Mouse (Mus musculus) G1E (cell line): ENCODE results near the gene Plekhg1. TPM values are rescaled to one million over a fixed set of nuclear protein-coding genes. Genes with fewer than 3 reads are reported as not detected.
A peak's percentile ranks its signal among the peaks of the same experiment; 100 is the strongest.

ENCODE experiments used
- ATAC-seq: 2 replicates; pipeline ENCODE4 v1.8.0; 2016; ENCODE audit warnings: mild to moderate bottlenecking; ENCODE audit not compliant: insufficient number of reproducible peaks, poor library complexity, low FRiP score, severe bottlenecking; ENCODE audit errors: extremely low read depth
- DNase-seq: peaks from one replicate; pipeline ENCODE4 v3.0.0; 2012; ENCODE audit warnings: low spot score
- H3K27me3 ChIP-seq: 2 replicates; pipeline ENCODE4 v1.6.1; 2012; ENCODE audit warnings: mild to moderate bottlenecking, low read length, inconsistent platforms; ENCODE audit not compliant: insufficient read depth
- H3K36me3 ChIP-seq: replicated peaks from 2 replicates; pipeline ENCODE3; 2012; ENCODE audit warnings: mild to moderate bottlenecking, inconsistent platforms
- H3K4me1 ChIP-seq: 2 replicates; pipeline ENCODE4 v1.6.1; 2012; ENCODE audit warnings: low read depth, low read length, inconsistent platforms, mixed read lengths; ENCODE audit not compliant: insufficient read depth
- H3K4me3 ChIP-seq: 2 replicates; pipeline ENCODE4 v1.5.1; 2012; ENCODE audit warnings: low read depth, mild to moderate bottlenecking, inconsistent platforms, low read length, moderate library complexity, mixed read lengths
- H3K9me3 ChIP-seq: replicated peaks from 2 replicates; pipeline ENCODE4 v1.6.1; 2012; ENCODE audit warnings: inconsistent platforms
- CTCF ChIP-seq: IDR thresholded peaks from 2 replicates; pipeline ENCODE4 v1.5.1; 2012; ENCODE audit warnings: low read depth, low read length, inconsistent platforms, mixed read lengths
- GATA1 ChIP-seq: IDR thresholded peaks from 2 replicates; pipeline ENCODE4 v1.6.1; 2012; ENCODE audit warnings: borderline replicate concordance, low read length, inconsistent platforms, mixed read lengths
- GATA2 ChIP-seq: IDR thresholded peaks from 2 replicates; pipeline ENCODE4 v1.6.1; 2012; ENCODE audit warnings: low read depth, low read length, inconsistent platforms, borderline replicate concordance
- POLR2AphosphoS5 ChIP-seq: IDR thresholded peaks from 2 replicates; pipeline ENCODE4 v1.6.1; 2012; ENCODE audit warnings: low read depth, low read length, inconsistent platforms; ENCODE audit not compliant: insufficient replicate concordance
- TAL1 ChIP-seq: conservative IDR thresholded peaks from 2 replicates; pipeline ENCODE4 v1.6.1; 2012; ENCODE audit warnings: low read depth, low read length, inconsistent platforms, mixed read lengths
- polyA plus RNA-seq: library from polyadenylated mRNA; stranded (reverse); fragments of >175 nt; gene quantifications from 2 replicates; pipeline ENCODE4 v1.2.3, GENCODE M21; 2012
- total RNA-seq, 2 experiments: library from RNA; stranded (forward) in 1 of 2; stranded (reverse) in 1 of 2; fragments of 200-1000 nt in 1 of 2; fragments of >200 nt in 1 of 2; fragmentation: Nextera tagmentation in 1 of 2; gene quantifications; 2 replicates each; pipeline ENCODE4 v1.2.3; 2014 to 2017

The Plekhg1 gene
- total and polyA plus RNA-seq, 3 experiments, result 0.15 to 1.8 (median 1.6) TPM

DNA sequence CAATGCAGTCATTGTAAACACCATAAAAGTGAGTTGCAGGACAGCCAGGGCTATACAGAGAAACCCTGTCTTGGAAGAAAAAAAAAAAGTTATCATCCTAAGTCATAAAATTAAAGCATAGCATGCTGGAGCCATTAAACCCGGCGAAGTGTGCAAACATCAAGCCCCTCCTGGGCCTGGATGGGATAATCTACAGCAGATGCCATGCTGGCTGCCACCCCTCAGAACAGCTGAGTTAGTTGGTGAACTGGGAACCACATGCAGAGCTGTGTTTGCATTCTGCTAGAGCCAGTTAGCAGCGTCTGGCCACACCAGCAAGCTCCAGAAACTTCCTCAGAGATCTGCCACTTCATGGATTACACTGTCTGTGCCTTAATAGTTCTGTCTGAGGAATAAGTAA is 3.1 kb upstream of the Plekhg1 start:
- H3K4me3 ChIP-seq, result no peak overlapping the region
- 0 out of 2 replicates have a peak, but pooled peaks cover 2% of the 10 kb centered on the region for H3K9me3 ChIP-seq
- ATAC-seq (no peak), DNase-seq (no peak)
- no peaks in the 10 kb centered on the region for H3K4me1 ChIP-seq
- H3K36me3 ChIP-seq, result no peaks in the 10 kb centered on the region
- TF ChIP-seq POLR2AphosphoS5 (no peak), GATA1 (no peak), CTCF (no peak), TAL1 (no peak), GATA2 (no peak)
- H3K27me3 ChIP-seq, result peaks cover 5% of the 10 kb centered on the region; the same call in 1 of the 2 replicates

DNA sequence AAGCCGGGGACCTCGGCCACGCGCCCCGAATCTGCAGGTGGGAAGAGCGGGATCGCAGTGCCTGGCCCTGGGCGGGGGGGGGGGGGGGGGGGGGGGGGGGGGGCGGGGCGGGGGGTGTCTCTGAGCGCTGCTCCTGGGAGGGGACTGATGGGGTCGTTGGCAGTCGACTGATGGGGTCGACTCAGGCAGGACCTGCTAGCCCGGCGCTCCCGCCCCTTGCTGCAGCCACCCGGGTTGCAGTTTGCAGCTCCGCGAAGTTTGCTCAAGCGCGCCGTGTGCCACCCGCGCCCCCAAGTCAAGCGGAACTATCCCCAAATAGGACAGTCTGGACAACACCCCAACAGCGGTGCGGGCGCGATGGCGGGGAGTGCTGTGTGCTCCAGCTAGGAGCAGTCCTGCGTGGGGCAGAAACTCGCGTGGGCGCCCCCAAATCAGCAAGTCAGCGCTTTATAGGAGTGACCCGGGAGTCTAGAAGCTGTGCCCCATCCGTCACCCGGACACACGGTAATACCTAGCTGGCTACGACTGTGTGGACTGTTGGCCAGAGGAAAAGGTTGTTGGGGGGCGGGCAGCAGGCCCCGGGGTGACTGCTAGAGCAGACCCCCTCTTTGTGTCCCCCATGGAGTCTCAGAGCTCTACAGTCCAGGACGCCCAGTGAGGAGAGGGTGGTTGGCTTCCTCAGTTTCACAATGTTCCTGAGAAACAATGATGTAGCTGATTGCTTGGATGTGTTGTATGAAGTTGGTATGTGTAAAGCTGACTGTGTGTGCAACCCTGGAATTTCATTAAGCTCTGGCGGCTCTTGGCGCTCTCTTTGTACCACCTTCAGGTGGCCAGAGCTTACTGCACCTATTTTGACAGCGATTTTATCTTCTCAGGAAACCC is 582 bp downstream of the Plekhg1 start:
- DNase-seq (no peak), ATAC-seq (0 out of 2 replicates have a peak, but pooled peaks have one; percentile 28)
- Histone ChIP-seq H3K36me3 (no peaks in the 10 kb centered on the region), H3K4me3 (no peak overlapping the region), H3K4me1 (no peaks in the 10 kb centered on the region), H3K27me3 (peaks cover 5% of the 10 kb centered on the region; the same call in 1 of the 2 replicates), H3K9me3 (0 out of 2 replicates have a peak, but pooled peaks cover 2% of the 10 kb centered on the region)
- TF ChIP-seq GATA2 (no peak), GATA1 (no peak), CTCF (no peak), POLR2AphosphoS5 (no peak), TAL1 (no peak)

DNA sequence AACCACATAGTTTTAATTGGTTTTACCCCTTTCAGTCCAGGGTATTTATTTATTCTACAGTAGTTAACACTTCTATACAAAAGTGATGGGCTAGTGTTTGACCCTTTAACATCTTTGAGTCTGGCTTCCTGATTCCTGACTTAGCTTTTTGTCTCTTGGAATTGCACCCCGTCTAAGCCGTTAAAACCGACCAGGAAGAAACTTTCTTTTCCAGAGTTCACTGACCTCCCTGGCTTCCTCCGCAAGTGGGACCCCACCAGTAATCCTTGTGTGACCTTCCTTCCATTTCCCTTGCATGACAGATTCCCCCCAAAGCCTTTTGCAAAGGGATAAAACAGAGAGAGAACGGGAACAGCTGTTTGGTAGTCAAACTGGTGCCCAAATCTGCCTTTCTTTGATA is 1.6 kb downstream of the Plekhg1 start:
- no peak overlapping the region for H3K4me3 ChIP-seq
- ATAC-seq (no peak), DNase-seq (no peak)
- no peaks in the 10 kb centered on the region for H3K4me1 ChIP-seq
- no peaks in the 10 kb centered on the region for H3K36me3 ChIP-seq
- H3K9me3 ChIP-seq, result 0 out of 2 replicates have a peak, but pooled peaks cover 2% of the 10 kb centered on the region
- TF ChIP-seq GATA2 (no peak), TAL1 (no peak), CTCF (no peak), GATA1 (no peak), POLR2AphosphoS5 (no peak)
- peaks cover 5% of the 10 kb centered on the region; the same call in 1 of the 2 replicates for H3K27me3 ChIP-seq

DNA sequence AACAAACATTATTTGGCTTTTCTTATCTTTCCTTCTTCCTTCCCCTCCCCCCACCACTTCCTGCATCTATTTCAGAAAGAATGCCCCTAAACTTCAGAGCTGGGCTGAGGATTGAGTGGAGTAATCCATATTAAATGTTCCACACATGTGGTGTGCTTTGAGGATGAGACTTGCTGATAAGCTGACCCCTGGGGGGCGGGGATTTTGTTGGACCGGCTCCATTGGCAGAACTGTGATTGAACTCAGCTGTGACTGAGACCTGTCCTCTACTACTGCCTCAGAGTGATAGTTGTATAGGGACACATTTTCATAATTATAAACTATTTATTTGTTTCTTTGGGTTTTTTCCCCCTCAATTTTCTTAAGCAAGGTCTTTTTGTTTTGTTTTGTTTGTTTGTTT is 2.9 kb downstream of the Plekhg1 start:
- H3K4me3 ChIP-seq, result no peak overlapping the region
- TF ChIP-seq CTCF, result no peak
- no peak for TF ChIP-seq GATA2
- TF ChIP-seq TAL1, result no peak
- TF ChIP-seq POLR2AphosphoS5, result no peak
- no peak for TF ChIP-seq GATA1
- no peaks in the 10 kb centered on the region for H3K36me3 ChIP-seq
- ATAC-seq, result no peak
- no peak for DNase-seq
- H3K27me3 ChIP-seq, result peaks cover 5% of the 10 kb centered on the region; the same call in 1 of the 2 replicates
- 0 out of 2 replicates have a peak, but pooled peaks cover 2% of the 10 kb centered on the region for H3K9me3 ChIP-seq
- no peaks in the 10 kb centered on the region for H3K4me1 ChIP-seq

DNA sequence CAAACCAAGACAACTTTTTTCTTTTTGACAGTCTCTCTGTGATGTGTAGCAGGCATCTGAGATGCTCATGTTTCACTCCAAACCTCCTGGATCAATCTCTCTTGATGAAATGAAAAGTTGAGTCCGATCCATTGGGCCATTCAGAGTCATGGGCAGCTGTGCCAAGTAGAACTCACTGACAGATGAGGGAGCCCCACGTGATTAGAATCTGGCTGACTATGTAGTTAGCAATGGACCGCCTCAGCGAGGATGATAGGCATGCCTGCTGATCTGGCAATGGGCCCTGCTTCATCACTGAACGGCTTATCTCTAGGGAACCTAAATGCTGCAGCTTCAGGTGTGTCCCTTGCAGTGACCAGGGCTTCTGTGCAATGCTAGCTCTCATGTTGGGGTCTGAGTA is 3.7 kb downstream of the Plekhg1 start:
- Histone ChIP-seq H3K27me3 (peaks cover 5% of the 10 kb centered on the region; the same call in 1 of the 2 replicates), H3K4me3 (no peak overlapping the region), H3K4me1 (no peaks in the 10 kb centered on the region), H3K9me3 (0 out of 2 replicates have a peak, but pooled peaks cover 2% of the 10 kb centered on the region), H3K36me3 (no peaks in the 10 kb centered on the region)
- DNase-seq (no peak), ATAC-seq (no peak)
- no peak for TF ChIP-seq POLR2AphosphoS5
- no peak for TF ChIP-seq GATA2
- TF ChIP-seq CTCF, result no peak
- TF ChIP-seq GATA1, result no peak
- TF ChIP-seq TAL1, result no peak

DNA sequence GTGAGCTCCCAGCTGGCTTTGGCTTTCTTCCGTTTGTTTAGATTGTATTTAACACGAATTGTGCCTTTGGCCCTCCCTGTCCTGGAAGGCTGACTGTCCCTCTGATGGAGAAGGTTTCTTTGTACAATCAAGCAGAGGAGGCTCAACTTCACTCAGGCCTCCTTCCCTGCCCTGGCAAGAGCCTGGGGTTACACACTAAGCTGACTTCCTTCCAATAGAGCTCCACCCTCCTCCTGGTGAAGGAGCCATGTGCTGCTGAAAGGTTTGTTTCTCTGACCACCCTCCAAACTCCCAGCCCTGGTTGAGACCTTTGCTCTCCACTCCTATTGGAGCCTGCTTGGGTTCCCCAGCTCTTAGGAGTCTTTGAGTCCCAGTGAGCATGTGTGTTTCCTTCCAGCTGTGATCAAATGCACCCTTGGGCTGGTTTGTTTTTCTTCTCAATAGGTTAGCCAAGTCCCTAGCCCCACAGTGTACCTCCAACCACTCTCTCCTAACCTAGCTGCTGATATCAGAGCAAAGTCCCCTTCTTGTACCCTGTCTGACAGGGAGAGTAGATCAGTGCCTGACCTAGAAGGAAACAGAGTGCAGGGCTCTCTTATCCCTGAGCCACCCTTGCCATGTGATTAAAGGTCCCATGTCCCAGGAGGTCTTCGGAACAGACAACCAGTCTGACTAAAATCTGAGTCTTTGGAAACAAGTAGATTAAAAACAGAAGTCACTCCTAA is 6.8 kb downstream of the Plekhg1 start:
- H3K9me3 ChIP-seq, result no peaks in the 10 kb centered on the region
- no peaks in the 10 kb centered on the region for H3K36me3 ChIP-seq
- TF ChIP-seq CTCF (no peak), POLR2AphosphoS5 (no peak), GATA2 (no peak), TAL1 (no peak), GATA1 (no peak)
- no peak for ATAC-seq
- no peaks in the 10 kb centered on the region for H3K27me3 ChIP-seq
- H3K4me1 ChIP-seq, result no peaks in the 10 kb centered on the region
- no peak for DNase-seq
- H3K4me3 ChIP-seq, result no peak overlapping the region
